Mouse (Mus musculus) kidney, adult 2 months (tissue): ENCODE data around the gene Dars.

Source experiments
- CTCF ChIP-seq: fragments of 200-500 bp; conservative IDR thresholded peaks from 2 replicates; pipeline ENCODE4 v1.5.1; 2011; ENCODE audit warnings: low read depth, mild to moderate bottlenecking, control low read depth, low read length, moderate library complexity, mixed read lengths; ENCODE audit not compliant: insufficient read depth, insufficient read length
- POLR2A ChIP-seq: fragments of 200-500 bp; IDR thresholded peaks from one replicate; pipeline ENCODE4 v1.6.1; 2011; ENCODE audit warnings: low read depth, low read length, control low read depth

GRCm38 (mm10) chr1:128337708-128338320 is 79.4 kb downstream of the Dars start:
- TF ChIP-seq CTCF = no peak
- no peak for TF ChIP-seq POLR2A
